Mouse (Mus musculus) forebrain, embryonic 10.5 days (tissue): ENCODE measurements around the gene Slc44a5. TPM values are rescaled to one million over a fixed set of nuclear protein-coding genes. Genes with fewer than 3 reads are reported as not detected.
"Not testable (repeated sequence)": the region's sequence is repeated elsewhere in the genome, so short reads cannot be mapped to it uniquely, and the experiment has no call there.

Source experiments
- DNase-seq: peaks from one replicate; pipeline ENCODE4 v3.0.0-alpha.2; 2017; ENCODE audit warnings: low spot score; ENCODE audit errors: extremely low spot score
- H3K27ac ChIP-seq: fragments of 300-500 bp; sonication (generic); 2 replicates; pipeline ENCODE4 v1.5.1; 2016; ENCODE audit warnings: mild to moderate bottlenecking
- H3K27me3 ChIP-seq: fragments of 300-500 bp; sonication (generic); 2 replicates; pipeline ENCODE4 v1.6.1; 2016; ENCODE audit warnings: mild to moderate bottlenecking; ENCODE audit not compliant: poor library complexity, severe bottlenecking
- H3K36me3 ChIP-seq: fragments of 300-500 bp; sonication (generic); replicated peaks from 2 replicates; pipeline ENCODE4 v1.6.1; 2016; ENCODE audit warnings: mild to moderate bottlenecking, moderate library complexity
- H3K4me1 ChIP-seq: fragments of 300-500 bp; sonication (generic); 2 replicates; pipeline ENCODE4 v1.6.1; 2016
- H3K4me3 ChIP-seq: fragments of 300-500 bp; sonication (generic); 2 replicates; pipeline ENCODE4 v1.5.1; 2016; ENCODE audit warnings: mild to moderate bottlenecking, moderate library complexity
- H3K9me3 ChIP-seq: fragments of 300-500 bp; sonication (generic); 2 replicates; pipeline ENCODE4 v1.6.1; 2016; ENCODE audit warnings: mild to moderate bottlenecking, moderate library complexity
- WGBS: fragments of 180-500 bp; shearing (Covaris S2); methylation state at CpG from one replicate; pipeline ENCODE4 v1.1.7; 2016; 5-methylcytosine and 5-hydroxymethylcytosine counted together
- polyA plus RNA-seq: library from polyadenylated mRNA; unstranded; fragments of >200 nt; fragmentation: Nextera tagmentation; extraction: Ambion mirVana; gene quantifications from 2 replicates; pipeline ENCODE4 v1.2.1, GENCODE M21; 2016

Slc44a5 gene
- polyA plus RNA-seq, 1 experiment from 2014 or later = 0.82 TPM

DNA sequence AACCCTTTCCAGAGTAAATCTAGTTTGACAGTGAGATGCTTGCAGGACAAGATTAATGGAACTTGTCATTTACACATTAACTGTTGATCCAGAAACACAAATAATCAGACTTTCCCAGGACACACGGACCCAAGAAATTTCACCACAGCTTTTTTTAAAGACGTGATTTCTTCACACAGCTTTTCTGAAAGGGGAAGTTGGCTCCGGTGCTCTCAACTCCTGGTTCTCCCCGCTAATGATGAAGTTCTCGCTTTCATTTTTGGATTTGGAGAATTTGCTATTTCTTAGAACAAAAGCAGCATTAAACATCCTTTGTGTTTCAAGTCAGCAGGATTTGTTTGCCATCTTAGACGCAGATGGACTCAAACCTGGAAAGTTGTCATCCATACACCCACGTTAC lies 2.6 kb downstream of the Slc44a5 start:
- Histone ChIP-seq H3K4me3 (no peak overlapping the region), H3K27ac (no peak overlapping the region), H3K36me3 (no peaks in the 10 kb centered on the region), H3K4me1 (peaks cover 26% of the 10 kb centered on the region), H3K27me3 (peaks cover 64% of the 10 kb centered on the region), H3K9me3 (no peaks in the 10 kb centered on the region)
- WGBS = 78% methylated on average over 7 of the region's 7 CpGs
- DNase-seq = no peak

DNA sequence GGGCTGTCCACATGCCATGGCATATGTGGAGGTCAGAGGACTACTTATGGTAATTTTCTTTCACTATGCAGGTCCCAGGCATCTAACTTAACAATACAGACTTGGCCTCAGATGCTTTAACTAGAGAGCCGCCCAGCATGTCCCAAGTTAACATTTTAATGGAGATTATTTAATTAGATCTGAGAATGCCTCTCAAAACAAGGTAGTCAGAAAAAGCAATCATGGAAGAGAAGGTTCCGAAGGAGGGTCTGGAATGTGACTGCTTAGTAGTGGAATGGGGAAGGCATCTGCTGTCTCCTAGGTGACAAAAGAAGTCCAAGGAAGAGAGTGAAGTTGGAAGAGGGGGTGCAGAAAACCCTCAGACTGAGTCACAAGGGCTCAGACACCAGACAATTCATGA lies 7.4 kb downstream of the Slc44a5 start:
- WGBS = 36% methylated on average over 2 of the region's 2 CpGs
- Histone ChIP-seq H3K4me1 (peaks cover 6% of the 10 kb centered on the region), H3K27ac (no peak overlapping the region), H3K4me3 (no peak overlapping the region), H3K9me3 (no peaks in the 10 kb centered on the region), H3K36me3 (no peaks in the 10 kb centered on the region), H3K27me3 (peaks cover 15% of the 10 kb centered on the region)
- DNase-seq = no peak

DNA sequence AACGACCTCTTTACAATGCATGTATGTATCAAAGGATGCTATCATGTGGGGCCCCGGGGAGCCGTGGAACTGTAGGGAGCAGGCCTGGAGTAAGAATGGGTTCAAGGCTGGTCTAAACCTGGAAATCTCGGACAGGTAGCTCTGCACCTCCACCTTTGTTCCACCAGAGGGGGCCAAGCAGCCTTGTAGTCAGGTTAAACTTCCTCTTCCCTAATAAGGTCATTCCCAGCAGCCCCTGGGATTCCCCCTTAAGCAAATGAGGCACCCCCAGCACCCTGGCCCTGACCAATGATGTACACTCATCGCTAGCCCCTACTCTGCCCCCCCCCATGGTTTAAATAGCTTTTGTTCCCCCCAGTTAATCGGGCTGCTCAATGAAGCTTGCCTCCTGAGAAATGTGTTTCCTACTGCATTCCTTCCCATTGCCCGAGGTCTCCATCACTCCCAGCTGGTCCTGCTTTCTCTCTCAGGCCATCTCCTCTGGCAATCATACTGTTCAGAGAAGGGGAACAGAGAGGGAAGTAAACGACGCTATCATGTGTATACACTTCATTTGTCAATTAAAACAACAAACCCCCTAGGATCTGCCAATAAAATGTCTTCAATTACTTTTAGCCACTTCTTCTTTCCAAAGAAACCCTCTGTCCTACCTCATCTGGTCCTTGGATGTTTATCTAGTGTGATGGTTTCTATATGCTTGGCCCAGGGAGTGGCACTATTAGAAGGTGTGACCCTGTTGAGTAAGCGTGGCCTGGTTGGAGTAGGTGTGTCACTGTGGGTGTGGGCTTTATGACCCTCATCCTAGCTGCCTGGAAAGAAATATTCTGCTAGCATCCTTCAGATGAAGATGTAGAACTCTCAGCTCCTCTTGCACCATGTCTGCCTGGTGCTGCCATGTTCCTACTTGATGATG lies 11.4 kb downstream of the Slc44a5 start:
- WGBS = 56% methylated on average over 10 of the region's 10 CpGs
- Histone ChIP-seq H3K27ac (no peak overlapping the region), H3K4me3 (no peak overlapping the region), H3K36me3 (no peaks in the 10 kb centered on the region), H3K9me3 (no peaks in the 10 kb centered on the region), H3K4me1 (peaks cover 6% of the 10 kb centered on the region; the same call in 1 of the 2 replicates), H3K27me3 (no peaks in the 10 kb centered on the region)
- peak; percentile 44 for DNase-seq

DNA sequence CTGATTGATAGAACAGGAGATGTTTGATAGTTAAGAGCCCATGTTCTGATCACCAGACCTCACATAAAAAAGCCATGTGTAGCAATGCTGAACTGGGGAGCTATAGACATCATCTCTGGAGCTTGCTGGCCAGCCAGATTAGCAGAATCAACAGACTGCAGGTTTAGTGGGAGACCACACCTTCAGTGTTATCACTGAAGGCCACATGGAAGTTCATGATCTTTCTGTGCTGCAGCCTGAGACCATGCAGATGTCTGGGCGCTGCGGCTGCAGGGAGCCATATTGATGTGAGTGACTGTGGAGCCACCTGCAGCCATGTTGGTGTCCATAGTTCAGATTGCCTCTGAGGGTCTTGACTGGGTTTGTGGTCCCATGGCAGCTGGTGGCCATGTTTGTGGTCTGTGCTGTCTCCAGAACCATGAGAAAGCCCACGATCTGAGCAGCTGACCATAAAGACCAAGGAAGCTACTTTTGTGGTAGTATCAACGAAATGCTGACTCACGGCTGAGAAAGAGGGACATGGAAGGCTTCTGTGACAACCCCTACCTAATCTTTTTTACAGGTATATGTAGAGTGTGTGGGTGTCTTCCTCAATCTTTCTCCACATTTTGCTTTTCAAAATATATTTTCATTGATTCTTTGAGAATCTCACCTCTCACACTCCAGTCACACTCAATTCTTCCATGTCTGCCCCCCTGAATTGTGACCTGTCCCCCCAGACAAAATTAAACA lies 26.7 kb downstream of the Slc44a5 start:
- H3K27me3 ChIP-seq = no peaks in the 10 kb centered on the region
- no peaks in the 10 kb centered on the region for H3K9me3 ChIP-seq
- no peak overlapping the region for H3K4me3 ChIP-seq
- no peaks in the 10 kb centered on the region for H3K36me3 ChIP-seq
- H3K4me1 ChIP-seq = no peaks in the 10 kb centered on the region
- 93% methylated on average over 5 of the region's 5 CpGs for WGBS
- H3K27ac ChIP-seq = no peak overlapping the region
- no peak for DNase-seq

DNA sequence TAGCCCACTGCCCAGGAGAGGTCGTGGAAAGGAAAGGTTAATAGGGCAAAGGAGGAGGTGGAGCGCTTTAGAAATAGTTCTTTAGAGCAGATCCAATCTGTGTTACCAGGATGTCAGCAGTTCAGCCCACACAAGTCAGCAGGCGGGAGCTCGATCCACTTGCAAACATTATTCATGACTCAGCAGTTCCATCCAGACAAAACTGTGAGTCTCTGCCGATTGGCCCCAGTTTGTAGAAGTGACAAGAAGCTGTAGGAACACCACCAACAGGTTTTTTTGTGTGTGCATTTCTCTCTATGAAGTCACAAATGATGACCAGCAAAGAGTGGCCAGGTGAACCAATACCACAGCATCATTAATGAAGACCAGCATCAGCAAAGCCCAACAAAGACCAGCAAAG lies 28.1 kb downstream of the Slc44a5 start:
- no peak for DNase-seq
- H3K36me3 ChIP-seq = no peaks in the 10 kb centered on the region
- no peak overlapping the region for H3K27ac ChIP-seq
- no peaks in the 10 kb centered on the region for H3K27me3 ChIP-seq
- H3K4me1 ChIP-seq = no peaks in the 10 kb centered on the region
- 82% methylated on average over 5 of the region's 5 CpGs for WGBS
- H3K4me3 ChIP-seq = no peak overlapping the region
- H3K9me3 ChIP-seq = no peaks in the 10 kb centered on the region

DNA sequence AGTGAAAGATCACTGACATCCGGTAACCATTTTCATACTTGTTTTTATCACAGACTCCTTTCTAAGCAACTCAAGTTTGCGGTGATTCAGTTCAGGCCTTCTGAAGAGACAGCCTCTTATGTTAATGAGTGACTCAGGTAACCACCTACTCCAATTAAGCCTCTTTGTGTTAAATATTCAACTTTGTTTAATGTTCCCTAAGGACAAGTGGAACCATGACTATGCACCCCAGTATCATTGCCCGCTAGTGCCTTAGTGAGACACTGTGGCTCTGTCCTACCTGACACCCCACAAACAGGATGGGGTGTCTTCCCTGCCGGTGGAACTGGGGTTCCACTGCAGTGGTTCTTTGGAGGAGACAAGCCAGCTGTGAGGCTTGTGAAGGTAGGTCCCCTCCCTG lies 73.6 kb downstream of the Slc44a5 start:
- no peak for DNase-seq
- H3K9me3 ChIP-seq = no peaks in the 10 kb centered on the region
- H3K27ac ChIP-seq = no peak overlapping the region
- H3K4me1 ChIP-seq = 0 out of 2 replicates have a peak, but pooled peaks cover 3% of the 10 kb centered on the region
- no peak overlapping the region for H3K4me3 ChIP-seq
- 93% methylated on average over 4 of the region's 4 CpGs for WGBS
- no peaks in the 10 kb centered on the region for H3K27me3 ChIP-seq
- H3K36me3 ChIP-seq = no peaks in the 10 kb centered on the region

DNA sequence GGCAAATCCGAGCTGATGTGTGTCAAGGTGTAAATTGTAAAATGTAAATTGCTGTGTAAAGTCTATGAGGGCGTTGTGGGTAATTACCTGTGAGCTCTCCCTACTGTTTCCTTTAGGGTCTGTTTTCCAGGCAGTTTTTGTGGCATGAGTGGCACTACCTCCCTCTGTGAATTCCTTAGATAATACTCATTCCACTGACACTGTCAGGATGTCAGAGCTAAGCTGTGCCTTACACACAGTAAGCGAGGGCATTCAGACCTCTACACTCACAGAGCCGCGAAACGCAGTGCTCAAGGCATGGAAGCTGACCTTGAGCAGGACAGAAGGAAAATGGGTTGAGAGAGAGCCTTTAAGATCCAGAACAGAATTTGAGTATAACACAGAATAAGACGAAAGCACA lies 80.1 kb downstream of the Slc44a5 start:
- no peak for DNase-seq
- H3K4me1 ChIP-seq = no peaks in the 10 kb centered on the region
- no peaks in the 10 kb centered on the region for H3K27me3 ChIP-seq
- H3K27ac ChIP-seq = no peak overlapping the region
- H3K36me3 ChIP-seq = no peaks in the 10 kb centered on the region
- no peak overlapping the region for H3K4me3 ChIP-seq
- no peaks in the 10 kb centered on the region for H3K9me3 ChIP-seq
- 80% methylated on average over 7 of the region's 7 CpGs for WGBS

DNA sequence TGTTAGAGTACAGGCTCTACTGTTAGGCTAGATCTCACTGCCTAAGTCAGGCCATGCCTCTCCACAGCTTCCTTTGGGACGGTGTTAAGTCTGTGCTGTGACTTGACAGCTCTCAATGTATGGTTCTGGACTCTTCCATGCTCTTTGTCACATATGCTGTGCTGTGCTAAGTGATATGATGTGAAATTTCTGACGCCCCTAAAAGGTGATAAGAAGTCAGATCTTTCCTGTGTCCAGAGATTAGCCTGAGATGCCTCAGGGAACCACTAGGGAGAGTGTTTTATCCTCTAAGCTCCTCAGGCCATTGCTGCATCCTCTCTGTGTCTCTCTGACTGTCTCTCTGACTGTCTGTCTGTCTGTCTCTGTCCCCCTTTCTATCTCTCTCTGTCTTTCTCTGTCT lies 84.2 kb downstream of the Slc44a5 start:
- no peak for DNase-seq
- H3K27me3 ChIP-seq = no peaks in the 10 kb centered on the region
- 85% methylated on average over 2 of the region's 2 CpGs for WGBS

DNA sequence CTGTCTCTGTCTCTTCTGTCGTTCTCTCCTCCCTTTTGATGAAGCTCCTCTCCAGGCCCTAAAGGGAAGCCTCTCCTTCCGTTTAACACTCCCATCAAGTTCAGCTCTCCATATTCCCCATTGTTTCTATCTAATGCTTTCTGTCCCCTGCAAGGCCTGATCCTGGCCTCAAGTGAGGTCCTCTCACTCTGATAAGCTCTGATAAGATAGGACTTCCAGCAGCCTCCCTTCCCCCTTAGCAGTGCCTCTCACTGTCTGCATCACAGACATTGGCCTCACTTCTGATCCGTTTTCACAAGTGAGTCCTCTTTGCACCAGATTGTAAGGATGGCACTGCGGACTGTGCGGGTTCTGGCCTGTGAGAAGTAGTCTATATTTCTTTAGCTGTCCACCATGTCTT lies 85.0 kb downstream of the Slc44a5 start:
- H3K27me3 ChIP-seq = no peaks in the 10 kb centered on the region
- DNase-seq = no peak
- no peak overlapping the region for H3K27ac ChIP-seq
- H3K36me3 ChIP-seq = no peaks in the 10 kb centered on the region
- 82% methylated on average over 5 of the region's 5 CpGs for WGBS
- H3K4me1 ChIP-seq = peaks cover 6% of the 10 kb centered on the region; the same call in 1 of the 2 replicates
- H3K9me3 ChIP-seq = no peaks in the 10 kb centered on the region
- H3K4me3 ChIP-seq = no peak overlapping the region

More for the DNA sequence above, 84.2 kb downstream of the Slc44a5 start:
- H3K27ac ChIP-seq = no peak overlapping the region
- no peaks in the 10 kb centered on the region for H3K9me3 ChIP-seq
- no peak overlapping the region for H3K4me3 ChIP-seq
- peaks cover 6% of the 10 kb centered on the region; the same call in 1 of the 2 replicates for H3K4me1 ChIP-seq
- no peaks in the 10 kb centered on the region for H3K36me3 ChIP-seq

DNA sequence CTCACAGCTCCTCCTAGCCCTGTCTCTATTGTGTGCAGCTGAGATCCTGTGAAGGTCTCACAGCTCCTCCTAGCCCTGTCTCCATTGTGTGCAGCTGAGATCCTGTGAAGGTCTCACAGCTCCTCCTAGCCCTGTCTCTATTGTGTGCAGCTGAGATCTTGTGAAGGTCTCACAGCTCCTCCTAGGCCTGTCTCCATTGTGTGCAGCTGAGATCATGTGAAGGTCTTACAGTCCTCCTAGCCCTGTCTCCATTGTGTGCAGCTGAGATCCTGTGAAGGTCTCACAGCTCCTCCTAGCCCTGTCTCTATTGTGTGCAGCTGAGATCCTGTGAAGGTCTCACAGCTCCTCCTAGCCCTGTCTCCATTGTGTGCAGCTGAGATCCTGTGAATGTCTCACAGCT lies 98.8 kb downstream of the Slc44a5 start:
- H3K36me3 ChIP-seq, DNase-seq, H3K4me1 ChIP-seq, H3K27ac ChIP-seq, H3K9me3 ChIP-seq, H3K4me3 ChIP-seq, H3K27me3 ChIP-seq: not testable (repeated sequence)

DNA sequence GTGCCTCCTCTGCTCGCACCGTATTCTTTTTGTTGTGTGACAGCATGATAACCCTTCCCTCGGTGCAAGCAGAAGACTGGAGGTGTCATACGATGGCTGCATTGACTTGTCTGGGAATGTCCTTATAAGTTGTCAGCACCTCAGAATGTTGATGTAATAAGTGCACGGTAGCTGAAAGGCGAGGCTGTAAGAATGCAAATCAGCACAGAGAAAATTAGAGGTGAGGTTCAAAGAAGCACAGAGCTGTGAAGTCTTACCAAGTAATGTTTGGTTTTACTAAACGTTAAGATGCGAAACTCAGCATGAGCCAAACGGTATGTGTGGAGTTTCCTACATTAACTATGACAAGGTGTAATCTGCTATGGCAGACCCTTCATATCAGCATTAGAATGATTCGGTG lies 102.5 kb downstream of the Slc44a5 start:
- no peaks in the 10 kb centered on the region for H3K9me3 ChIP-seq
- no peak overlapping the region for H3K4me3 ChIP-seq
- H3K27ac ChIP-seq = no peak overlapping the region
- WGBS = 89% methylated on average over 10 of the region's 10 CpGs
- H3K27me3 ChIP-seq = no peaks in the 10 kb centered on the region
- no peaks in the 10 kb centered on the region for H3K36me3 ChIP-seq
- DNase-seq = no peak
- H3K4me1 ChIP-seq = peaks cover 2% of the 10 kb centered on the region

DNA sequence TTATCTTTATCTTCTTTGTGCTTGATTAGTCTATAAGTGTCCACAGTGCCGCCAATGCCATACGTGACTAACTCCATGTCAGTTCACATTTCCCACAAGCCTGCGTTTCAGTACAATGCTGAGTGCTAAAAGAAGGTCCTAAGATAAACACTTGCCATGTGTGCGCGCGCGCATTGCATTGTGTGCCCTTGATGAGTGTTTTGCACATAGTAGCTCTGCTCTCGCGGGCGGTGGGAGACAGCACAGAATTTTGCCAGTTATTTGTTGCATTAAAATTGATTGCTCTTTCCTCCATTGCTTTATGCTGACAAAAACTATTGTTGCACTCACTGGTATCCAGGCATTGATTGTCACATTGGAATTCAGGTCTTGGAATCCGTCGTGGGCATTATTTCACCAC lies 108.5 kb downstream of the Slc44a5 start:
- H3K27me3 ChIP-seq = no peaks in the 10 kb centered on the region
- peak overlapping the region; percentile 48; the same call in 1 of the 2 replicates for H3K27ac ChIP-seq
- no peak for DNase-seq
- no peaks in the 10 kb centered on the region for H3K9me3 ChIP-seq
- no peak overlapping the region; the same call in 1 of the 2 replicates for H3K4me3 ChIP-seq
- peaks cover 26% of the 10 kb centered on the region for H3K4me1 ChIP-seq
- H3K36me3 ChIP-seq = no peaks in the 10 kb centered on the region
- 70% methylated on average over 12 of the region's 12 CpGs for WGBS

DNA sequence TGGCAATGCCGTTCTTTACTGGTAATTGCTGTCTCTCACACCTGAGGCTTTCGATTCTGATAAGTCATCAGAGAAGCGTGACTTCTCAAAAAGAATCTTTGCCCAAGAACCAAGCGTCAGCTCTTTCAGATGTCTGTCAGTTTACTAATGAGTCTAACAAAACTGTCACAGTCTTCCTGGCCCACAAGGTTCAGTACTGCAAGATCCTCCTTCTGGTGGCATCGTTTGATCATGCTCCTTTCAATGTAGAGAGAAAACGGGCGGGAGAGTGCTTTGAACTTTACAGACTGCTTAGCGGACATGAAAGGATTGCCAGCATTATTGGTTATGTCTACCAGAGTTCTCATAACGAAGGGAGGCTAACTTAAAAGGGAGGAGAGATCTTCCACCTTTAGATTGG lies 109.0 kb downstream of the Slc44a5 start:
- no peaks in the 10 kb centered on the region for H3K9me3 ChIP-seq
- WGBS = 36% methylated on average over 9 of the region's 9 CpGs
- peak overlapping the region; percentile 44; the same call in 1 of the 2 replicates for H3K27ac ChIP-seq
- H3K4me3 ChIP-seq = no peak overlapping the region; the same call in 1 of the 2 replicates
- DNase-seq = no peak
- H3K27me3 ChIP-seq = no peaks in the 10 kb centered on the region
- no peaks in the 10 kb centered on the region for H3K36me3 ChIP-seq
- peaks cover 26% of the 10 kb centered on the region for H3K4me1 ChIP-seq
